Mouse (Mus musculus) c-Kit-negative CD71-positive TER-119-positive erythroid progenitor cells, embryonic 14.5 days (primary cell): ENCODE results near the gene Tnn.

Experiments
- DNase-seq: peaks from one replicate; pipeline ENCODE4 v3.0.0-alpha.2; 2013; ENCODE audit warnings: low read depth, low spot score

The Tnn gene

GRCm38 (mm10) chr1:160153480-160153879 lies at the start of gene Tnn:
Gene Tnn (minus strand): TSS chr1:160153580.
- DNase-seq, result no peak

GRCm38 (mm10) chr1:160195337-160195663 lies 41.9 kb upstream of the Tnn start:
- DNase-seq, result no peak

- peak; percentile 99 for DNase-seq
Measured at GRCm38 (mm10) chr1:160194529-160195336, 41.4 kb upstream of the Tnn start, which contains the start of gene Mrps14. Gene Mrps14 (plus strand): TSS chr1:160195215.

GRCm38 (mm10) chr1:160184506-160184905 lies 31.1 kb upstream of the Tnn start:
- no peak for DNase-seq

GRCm38 (mm10) chr1:160181216-160181615 lies 27.8 kb upstream of the Tnn start:
- DNase-seq, result no peak

- DNase-seq, result no peak
Measured at GRCm38 (mm10) chr1:160176903-160177302, 23.5 kb upstream of the Tnn start.

- no peak for DNase-seq
Measured at GRCm38 (mm10) chr1:160166600-160166999, 13.2 kb upstream of the Tnn start.

GRCm38 (mm10) chr1:160158190-160158589 lies 4.8 kb upstream of the Tnn start:
- DNase-seq, result no peak

- DNase-seq, result no peak
Measured at GRCm38 (mm10) chr1:160150726-160151125, 2.7 kb downstream of the Tnn start.

GRCm38 (mm10) chr1:160149291-160149906 lies 4.0 kb downstream of the Tnn start:
- no peak for DNase-seq

GRCm38 (mm10) chr1:160147274-160147673 lies 6.1 kb downstream of the Tnn start:
- no peak for DNase-seq

GRCm38 (mm10) chr1:160145606-160146005 lies 7.8 kb downstream of the Tnn start:
- DNase-seq, result no peak

- no peak for DNase-seq
Measured at GRCm38 (mm10) chr1:160144343-160144742, 9.0 kb downstream of the Tnn start.

GRCm38 (mm10) chr1:160136362-160136890 lies 17.0 kb downstream of the Tnn start:
- DNase-seq, result no peak

GRCm38 (mm10) chr1:160133464-160134079 lies 19.8 kb downstream of the Tnn start:
- no peak for DNase-seq

GRCm38 (mm10) chr1:160123957-160124356 lies 29.4 kb downstream of the Tnn start:
- no peak for DNase-seq

GRCm38 (mm10) chr1:160108604-160109003 lies 44.8 kb downstream of the Tnn start:
- DNase-seq, result no peak

GRCm38 (mm10) chr1:160105426-160105825 lies 48.0 kb downstream of the Tnn start:
- no peak for DNase-seq

- no peak for DNase-seq
Measured at GRCm38 (mm10) chr1:160100996-160101395, 52.4 kb downstream of the Tnn start.

GRCm38 (mm10) chr1:160099659-160100302 lies 53.6 kb downstream of the Tnn start:
- no peak for DNase-seq

- no peak for DNase-seq
Measured at GRCm38 (mm10) chr1:160086651-160087050, 66.7 kb downstream of the Tnn start.

GRCm38 (mm10) chr1:160084239-160084638 lies 69.1 kb downstream of the Tnn start:
- no peak for DNase-seq
